Comparison of ENCODE assay signal across 8 mouse cellular contexts in the genomic region with DNA sequence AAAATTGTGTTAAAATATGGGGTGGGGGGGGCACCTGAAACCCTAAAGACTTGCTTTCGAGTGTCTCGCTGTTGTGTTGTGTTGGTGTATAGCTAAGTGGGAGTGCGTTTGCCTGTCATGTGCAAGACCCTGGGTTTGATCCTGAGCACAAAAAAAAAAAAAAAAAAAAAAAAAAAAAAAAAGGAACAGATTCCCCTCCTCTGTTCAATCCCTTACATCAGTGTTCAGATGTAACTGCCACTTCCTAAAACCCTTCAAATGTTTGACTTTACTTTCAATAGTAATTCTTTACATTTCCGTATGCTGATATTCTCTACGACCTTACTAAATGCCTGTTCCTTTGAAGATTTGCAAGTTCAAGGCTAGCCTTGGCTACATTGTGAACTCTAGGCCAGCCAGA. TPM values are rescaled to one million over a fixed set of nuclear protein-coding genes. Genes with fewer than 3 reads are reported as not detected.
DNase-seq lines count a peak whose midpoint lies in the region; ATAC-seq and TF ChIP-seq lines count a peak whose summit lies in the region.

No protein-coding gene starts in this region.

- no peaks in the 10 kb centered on the region for H3K27me3 ChIP-seq in kidney, postnatal 0 days (ENCODE audit: insufficient read depth, low read length)
- no peaks in the 10 kb centered on the region for H3K27me3 ChIP-seq in embryonic facial prominence, embryonic 11.5 days (ENCODE audit: control insufficient read depth, insufficient read depth, low read length)
- no peaks in the 10 kb centered on the region for H3K27me3 ChIP-seq in hindbrain, postnatal 0 days (ENCODE audit: insufficient read depth, low read length)
- no peaks in the 10 kb centered on the region for H3K27me3 ChIP-seq in midbrain, postnatal 0 days (ENCODE audit: insufficient read depth, low read length)

- H3K4me3 ChIP-seq in kidney, postnatal 0 days (replicated peaks; ENCODE audit: low read depth, low read length): peak overlapping the region; percentile 89
- H3K4me3 ChIP-seq in embryonic facial prominence, embryonic 11.5 days (ENCODE audit: low read depth, low read length): peak overlapping the region; percentile 85
- peak overlapping the region; percentile 62 for H3K4me3 ChIP-seq in hindbrain, postnatal 0 days (ENCODE audit: low read length)
- H3K4me3 ChIP-seq in midbrain, postnatal 0 days (ENCODE audit: low read depth, low read length): peak overlapping the region; percentile 87

- DNase-seq in kidney, postnatal 0 days (ENCODE audit: low spot score): no peak
- DNase-seq in kidney, postnatal 4 days: no peak
- no peak for DNase-seq in embryonic facial prominence, embryonic 11.5 days (ENCODE audit: low spot score)
- no peak for DNase-seq in hindbrain, postnatal 0 days (ENCODE audit: low spot score)
- no peak for DNase-seq in midbrain, postnatal 0 days (ENCODE audit: low spot score)
- DNase-seq in adrenal gland, postnatal 4 days (ENCODE audit: low spot score in 2 of 2): no peak
- DNase-seq in ovary, postnatal 10 days (ENCODE audit: low spot score): no peak
- DNase-seq in adrenal gland, adult (ENCODE audit: inconsistent age in 2 of 2, low spot score in 1 of 2): no peak

- no peak overlapping the region for H3K27ac ChIP-seq in kidney, postnatal 0 days
- H3K27ac ChIP-seq in embryonic facial prominence, embryonic 11.5 days (replicated peaks; ENCODE audit: low read depth, low read length): no peak overlapping the region
- H3K27ac ChIP-seq in hindbrain, postnatal 0 days: no peak overlapping the region; the same call in 1 of the 2 replicates
- H3K27ac ChIP-seq in midbrain, postnatal 0 days (ENCODE audit: low read depth, low read length): no peak overlapping the region

- peak overlapping the region; percentile 73 for H3K4me2 ChIP-seq in kidney, postnatal 0 days (ENCODE audit: low read length)
- peak overlapping the region; percentile 56 for H3K4me2 ChIP-seq in embryonic facial prominence, embryonic 11.5 days (ENCODE audit: low read depth, low read length)
- peak overlapping the region; percentile 60 for H3K4me2 ChIP-seq in hindbrain, postnatal 0 days (ENCODE audit: low read depth, low read length)
- H3K4me2 ChIP-seq in midbrain, postnatal 0 days (ENCODE audit: low read depth, low read length, poor library complexity, severe bottlenecking): peak overlapping the region; percentile 62

- H3K36me3 ChIP-seq in kidney, postnatal 0 days (ENCODE audit: insufficient read depth, low read length): no peaks in the 10 kb centered on the region
- no peaks in the 10 kb centered on the region for H3K36me3 ChIP-seq in embryonic facial prominence, embryonic 11.5 days (replicated peaks; ENCODE audit: control insufficient read depth, insufficient read depth, low read depth, low read length)
- no peaks in the 10 kb centered on the region for H3K36me3 ChIP-seq in hindbrain, postnatal 0 days (ENCODE audit: insufficient read depth, low read length)
- no peaks in the 10 kb centered on the region for H3K36me3 ChIP-seq in midbrain, postnatal 0 days (ENCODE audit: insufficient read depth, low read length)

- no peak for ATAC-seq in kidney, postnatal 0 days (replicated peaks; ENCODE audit: low FRiP score, low read depth)
- no peak for ATAC-seq in embryonic facial prominence, embryonic 11.5 days (replicated peaks; ENCODE audit: insufficient number of reproducible peaks, low FRiP score, low TSS enrichment, low read depth)
- ATAC-seq in hindbrain, postnatal 0 days: no peak
- no peak for ATAC-seq in midbrain, postnatal 0 days (ENCODE audit: low FRiP score)

- peak overlapping the region; percentile 79; the same call in 1 of the 2 replicates for H3K9ac ChIP-seq in kidney, postnatal 0 days (ENCODE audit: low read depth, low read length)
- peak overlapping the region; percentile 82 for H3K9ac ChIP-seq in embryonic facial prominence, embryonic 11.5 days (replicated peaks; ENCODE audit: low read length)
- peak overlapping the region; percentile 61; the same call in 1 of the 2 replicates for H3K9ac ChIP-seq in hindbrain, postnatal 0 days (replicated peaks; ENCODE audit: low read length)
- no peak overlapping the region for H3K9ac ChIP-seq in midbrain, postnatal 0 days (replicated peaks; ENCODE audit: low read length, poor library complexity, severe bottlenecking)

- 66% methylated on average over 5 of the region's 5 CpGs for WGBS in kidney, postnatal 0 days
- WGBS in embryonic facial prominence, embryonic 11.5 days: 79% methylated on average over 5 of the region's 5 CpGs
- 80% methylated on average over 5 of the region's 5 CpGs for WGBS in hindbrain, postnatal 0 days
- WGBS in midbrain, postnatal 0 days: 81% methylated on average over 5 of the region's 5 CpGs

- H3K9me3 ChIP-seq in kidney, postnatal 0 days (replicated peaks; ENCODE audit: low read length): no peaks in the 10 kb centered on the region
- H3K9me3 ChIP-seq in embryonic facial prominence, embryonic 11.5 days (replicated peaks; ENCODE audit: control insufficient read depth, low read length): no peaks in the 10 kb centered on the region
- no peaks in the 10 kb centered on the region for H3K9me3 ChIP-seq in hindbrain, postnatal 0 days (ENCODE audit: low read length)
- no peaks in the 10 kb centered on the region for H3K9me3 ChIP-seq in midbrain, postnatal 0 days (ENCODE audit: low read length)

- TF ChIP-seq CTCF in kidney, postnatal 0 days (IDR thresholded peaks at IDR 0.05; ENCODE audit: low read depth): no peak
- no peak for TF ChIP-seq CTCF in hindbrain, postnatal 0 days (IDR thresholded peaks at IDR 0.05; ENCODE audit: low read depth)
- TF ChIP-seq CTCF in midbrain, postnatal 0 days (IDR thresholded peaks at IDR 0.05): no peak

- H3K4me1 ChIP-seq in kidney, postnatal 0 days (replicated peaks; ENCODE audit: insufficient read depth, low read length): 0 out of 2 replicates have a peak, but pooled peaks cover 3% of the 10 kb centered on the region
- H3K4me1 ChIP-seq in embryonic facial prominence, embryonic 11.5 days (ENCODE audit: control insufficient read depth, insufficient read depth, low read length): no peaks in the 10 kb centered on the region
- H3K4me1 ChIP-seq in hindbrain, postnatal 0 days (ENCODE audit: insufficient read depth, low read length): peaks cover 10% of the 10 kb centered on the region; the same call in 1 of the 2 replicates
- peaks cover 7% of the 10 kb centered on the region; the same call in 1 of the 2 replicates for H3K4me1 ChIP-seq in midbrain, postnatal 0 days (ENCODE audit: insufficient read depth, low read length)

RNA-seq across cellular contexts. Expression of a gene that starts 0.8 kb away (rescaled TPM):
- polyA plus RNA-seq in kidney, postnatal 0 days (2015; fragmentation: Nextera tagmentation; extraction: Ambion mirVana): 47.3 and 53.7 TPM in 2 replicates
- 58.1 and 60.0 TPM in 2 replicates for polyA plus RNA-seq in embryonic facial prominence, embryonic 11.5 days (2014; fragmentation: Nextera tagmentation; extraction: Ambion mirVana)
- 39.5 and 47.7 TPM in 2 replicates for total RNA-seq in hindbrain, postnatal 0 days (2014; rRNA removed)
- polyA plus RNA-seq in hindbrain, postnatal 0 days (2015; fragmentation: Nextera tagmentation; extraction: Ambion mirVana): 46.6 and 48.5 TPM in 2 replicates
- total RNA-seq in midbrain, postnatal 0 days (2014; rRNA removed): 47.8 and 51.0 TPM in 2 replicates
- 52.4 and 53.1 TPM in 2 replicates for polyA plus RNA-seq in midbrain, postnatal 0 days (2015; fragmentation: Nextera tagmentation; extraction: Ambion mirVana)
- 10 to 100 TPM; 41.0 to 45.2 TPM for total RNA-seq in adrenal gland, postnatal 4 days (2021)

RNA-seq across cellular contexts. Expression of a gene that starts 0.9 kb away (rescaled TPM):
- polyA plus RNA-seq in kidney, postnatal 0 days (2015; fragmentation: Nextera tagmentation; extraction: Ambion mirVana): 70.1 and 70.9 TPM in 2 replicates
- 48.5 and 52.2 TPM in 2 replicates for polyA plus RNA-seq in embryonic facial prominence, embryonic 11.5 days (2014; fragmentation: Nextera tagmentation; extraction: Ambion mirVana)
- 27.3 and 28.9 TPM in 2 replicates for total RNA-seq in hindbrain, postnatal 0 days (2014; rRNA removed)
- polyA plus RNA-seq in hindbrain, postnatal 0 days (2015; fragmentation: Nextera tagmentation; extraction: Ambion mirVana): 51.0 and 51.2 TPM in 2 replicates
- total RNA-seq in midbrain, postnatal 0 days (2014; rRNA removed): 29.5 and 46.4 TPM in 2 replicates
- 50.9 and 51.1 TPM in 2 replicates for polyA plus RNA-seq in midbrain, postnatal 0 days (2015; fragmentation: Nextera tagmentation; extraction: Ambion mirVana)
- 10 to 100 TPM; 54.9 to 60.5 TPM for total RNA-seq in adrenal gland, postnatal 4 days (2021)
